Mouse (Mus musculus) intestine, postnatal 0 days (tissue): ENCODE measurements around the gene Card19. TPM values are rescaled to one million over a fixed set of nuclear protein-coding genes. Genes with fewer than 3 reads are reported as not detected.
A peak's percentile ranks its signal among the peaks of the same experiment; 100 is the strongest.

Experiments
- ATAC-seq: fragments of 200-750 bp; cut with Nextera tagmentation; 2 replicates; pipeline ENCODE4 v1.8.0; 2017; ENCODE audit warnings: mild to moderate bottlenecking, moderate TSS enrichment, moderate library complexity
- H3K27ac ChIP-seq: fragments of 300-500 bp; sonication (generic); 2 replicates; pipeline ENCODE4 v1.5.1; 2014; ENCODE audit warnings: mild to moderate bottlenecking, low read depth, low read length, moderate library complexity
- H3K27me3 ChIP-seq: fragments of 300-500 bp; sonication (generic); replicated peaks from 2 replicates; pipeline ENCODE4 v1.6.1; 2014; ENCODE audit warnings: low read length, mixed read lengths; ENCODE audit not compliant: control insufficient read depth, insufficient read depth
- H3K36me3 ChIP-seq: fragments of 300-500 bp; sonication (generic); 2 replicates; pipeline ENCODE4 v1.6.1; 2014; ENCODE audit warnings: mild to moderate bottlenecking, moderate library complexity; ENCODE audit not compliant: control insufficient read depth, insufficient read depth
- H3K4me1 ChIP-seq: fragments of 300-500 bp; sonication (generic); replicated peaks from 2 replicates; pipeline ENCODE4 v1.6.1; 2014; ENCODE audit warnings: antibody characterized with exemption, low read length, mixed read lengths; ENCODE audit not compliant: control insufficient read depth, insufficient read depth
- H3K4me2 ChIP-seq: fragments of 300-500 bp; sonication (generic); replicated peaks from 2 replicates; pipeline ENCODE4 v1.6.1; 2014; ENCODE audit warnings: low read depth, mild to moderate bottlenecking, moderate library complexity
- H3K4me3 ChIP-seq: fragments of 300-500 bp; sonication (generic); 2 replicates; pipeline ENCODE4 v1.5.1; 2014; ENCODE audit warnings: low read depth, low read length
- H3K9ac ChIP-seq: fragments of 300-500 bp; sonication (generic); 2 replicates; pipeline ENCODE4 v1.6.1; 2014; ENCODE audit warnings: mild to moderate bottlenecking, low read depth, low read length
- H3K9me3 ChIP-seq: fragments of 300-500 bp; sonication (generic); 2 replicates; pipeline ENCODE4 v1.6.1; 2016; ENCODE audit warnings: mixed run types; ENCODE audit not compliant: control insufficient read depth
- CTCF ChIP-seq: sonication (generic); IDR thresholded peaks from 2 replicates; pipeline ENCODE4 v1.5.1; 2016; ENCODE audit warnings: low read depth, mild to moderate bottlenecking, control low read depth, antibody characterized with exemption, moderate library complexity
- WGBS: fragments of 180-500 bp; shearing (Covaris S2); extraction: QIAGEN DNeasy Blood & Tissue Kit; methylation state at CpG from one replicate; pipeline ENCODE4 v1.1.7; 2014; 5-methylcytosine and 5-hydroxymethylcytosine counted together
- polyA plus RNA-seq: library from polyadenylated mRNA; unstranded; fragments of >200 nt; fragmentation: Nextera tagmentation; extraction: Ambion mirVana; gene quantifications from 2 replicates; pipeline ENCODE4 v1.2.1, GENCODE M21; 2015

Card19 gene
- polyA plus RNA-seq, 1 experiment from 2014 or later, result 117 TPM

DNA sequence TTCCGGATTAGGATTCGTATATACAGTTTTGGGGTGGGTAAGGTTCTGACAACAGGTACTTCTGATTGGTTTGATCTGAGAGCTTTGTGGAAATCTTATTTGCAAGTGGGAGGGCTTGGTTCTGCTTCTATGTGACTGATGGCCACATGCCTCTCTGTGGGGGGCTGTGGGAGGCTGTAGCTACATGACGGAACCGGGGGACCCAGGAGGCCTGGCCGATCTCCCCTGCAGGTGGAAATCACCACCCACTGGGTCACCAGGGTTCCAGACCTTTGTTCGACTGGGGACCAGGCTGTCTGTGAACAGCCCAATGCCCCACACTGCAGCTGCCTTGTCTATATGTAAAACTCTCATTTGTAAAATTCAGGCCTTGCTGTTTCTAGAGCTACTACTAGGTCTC, 8.9 kb upstream of the Card19 start:
- WGBS, result 57% methylated on average over 6 of the region's 6 CpGs
- Histone ChIP-seq H3K4me3 (no peak overlapping the region), H3K9me3 (0 out of 2 replicates have a peak, but pooled peaks cover 3% of the 10 kb centered on the region), H3K27me3 (no peaks in the 10 kb centered on the region; the same call in 1 of the 2 replicates), H3K9ac (0 out of 2 replicates have a peak overlapping the region, but pooled peaks have one; percentile 17), H3K4me1 (no peaks in the 10 kb centered on the region), H3K27ac (no peak overlapping the region), H3K36me3 (no peaks in the 10 kb centered on the region), H3K4me2 (no peak overlapping the region)
- TF ChIP-seq CTCF, result no peak
- ATAC-seq, result no peak

DNA sequence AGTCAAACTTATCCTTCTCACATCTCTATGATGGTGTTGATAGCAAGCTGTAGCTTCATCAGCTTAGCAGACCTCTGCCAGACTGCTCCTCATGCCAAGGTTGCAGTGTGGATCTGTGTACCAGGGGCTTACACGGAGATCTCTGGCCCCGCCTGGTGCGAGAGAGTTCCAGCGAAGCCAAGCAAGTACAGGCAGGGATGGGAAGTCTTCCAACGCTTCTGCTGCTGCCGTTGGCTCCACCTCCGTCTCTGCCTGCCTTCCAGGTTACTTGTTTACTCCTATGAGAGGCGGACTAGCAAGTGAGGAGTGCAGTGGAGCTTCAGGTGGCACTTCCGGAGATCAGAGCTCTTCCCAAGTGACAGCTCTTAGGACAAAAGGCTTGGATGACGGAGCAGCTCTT, 8.5 kb upstream of the Card19 start:
- no peak overlapping the region for H3K27ac ChIP-seq
- TF ChIP-seq CTCF, result no peak
- WGBS, result 15% methylated on average over 10 of the region's 10 CpGs
- H3K9ac ChIP-seq, result 0 out of 2 replicates have a peak overlapping the region, but pooled peaks have one; percentile 17
- no peaks in the 10 kb centered on the region for H3K4me1 ChIP-seq
- no peak overlapping the region for H3K4me3 ChIP-seq
- H3K27me3 ChIP-seq, result no peaks in the 10 kb centered on the region; the same call in 1 of the 2 replicates
- no peak overlapping the region for H3K4me2 ChIP-seq
- H3K9me3 ChIP-seq, result 0 out of 2 replicates have a peak, but pooled peaks cover 3% of the 10 kb centered on the region
- 0 out of 2 replicates have a peak, but pooled peaks have one; percentile 15 for ATAC-seq
- no peaks in the 10 kb centered on the region for H3K36me3 ChIP-seq

DNA sequence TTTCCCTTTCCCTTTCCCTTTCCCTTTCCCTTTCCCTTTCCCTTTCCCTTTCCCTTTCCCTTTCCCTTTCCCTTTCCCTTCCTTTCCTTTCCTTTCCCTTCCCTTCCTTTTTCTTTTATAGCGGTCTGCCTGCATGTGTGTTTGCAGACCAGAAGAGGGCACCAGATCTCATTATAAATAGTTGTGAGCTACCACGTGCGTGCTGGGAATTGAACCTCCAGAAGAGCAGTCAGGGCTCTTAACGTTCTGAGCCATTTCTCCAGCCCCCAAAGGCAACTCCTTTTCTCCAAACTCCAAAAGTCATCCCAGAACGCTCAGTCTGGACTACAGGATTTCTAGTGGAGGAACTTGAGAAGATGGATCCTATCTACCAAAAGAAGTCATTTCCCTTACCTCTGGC, 5.1 kb upstream of the Card19 start:
- Histone ChIP-seq H3K27ac (no peak overlapping the region), H3K27me3 (no peaks in the 10 kb centered on the region; the same call in 1 of the 2 replicates), H3K4me1 (peaks cover 6% of the 10 kb centered on the region; the same call in 1 of the 2 replicates), H3K36me3 (no peaks in the 10 kb centered on the region), H3K9me3 (0 out of 2 replicates have a peak, but pooled peaks cover 3% of the 10 kb centered on the region), H3K4me2 (no peak overlapping the region), H3K9ac (no peak overlapping the region), H3K4me3 (no peak overlapping the region)
- no peak for ATAC-seq
- 31% methylated on average over 5 of the region's 5 CpGs for WGBS
- TF ChIP-seq CTCF, result peak; percentile 43

DNA sequence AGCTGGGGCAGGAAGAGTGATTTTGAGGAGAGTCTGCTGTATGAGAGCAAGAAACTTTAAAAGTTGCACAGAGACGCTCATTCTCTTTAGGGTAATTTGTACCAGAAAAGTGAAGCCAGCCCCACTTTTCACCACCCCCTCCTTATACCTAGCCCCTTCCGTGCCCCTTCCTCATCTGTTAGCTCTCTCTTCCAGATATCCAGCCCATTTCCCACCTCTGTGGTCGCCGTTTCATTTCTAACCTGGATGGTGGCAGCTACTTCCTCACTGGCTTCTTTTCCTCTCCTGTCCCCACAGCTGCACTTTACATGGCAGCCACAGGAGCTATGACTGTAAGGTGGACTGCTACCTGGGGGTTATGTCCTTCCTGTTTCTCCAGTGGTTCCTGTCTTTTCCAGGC, 3.5 kb upstream of the Card19 start:
- Histone ChIP-seq H3K4me1 (peaks cover 6% of the 10 kb centered on the region; the same call in 1 of the 2 replicates), H3K27me3 (no peaks in the 10 kb centered on the region; the same call in 1 of the 2 replicates), H3K4me2 (no peak overlapping the region), H3K9ac (no peak overlapping the region), H3K36me3 (no peaks in the 10 kb centered on the region), H3K4me3 (no peak overlapping the region), H3K27ac (no peak overlapping the region), H3K9me3 (0 out of 2 replicates have a peak, but pooled peaks cover 3% of the 10 kb centered on the region)
- no peak for TF ChIP-seq CTCF
- no peak for ATAC-seq
- WGBS, result 83% methylated on average over 4 of the region's 4 CpGs

DNA sequence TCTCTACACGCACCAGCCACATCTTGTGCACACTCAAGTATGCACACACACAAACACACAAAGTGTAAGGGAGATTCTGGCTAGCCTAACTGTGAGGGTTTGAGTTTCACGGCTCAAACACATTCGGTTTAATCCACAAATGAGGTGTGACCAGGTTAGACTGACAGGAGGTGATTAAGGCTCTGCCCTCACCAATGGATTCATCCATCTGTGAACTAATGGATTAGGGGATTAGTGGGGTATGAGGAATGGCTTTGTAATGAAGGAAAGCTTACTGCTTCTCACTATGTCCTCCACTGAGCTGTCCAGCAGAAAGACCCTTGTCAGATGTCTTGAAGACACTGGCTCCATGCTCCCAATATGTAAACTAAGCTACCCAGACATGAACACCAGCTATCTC, 2.8 kb upstream of the Card19 start:
- H3K9ac ChIP-seq, result no peak overlapping the region
- 0 out of 2 replicates have a peak, but pooled peaks cover 3% of the 10 kb centered on the region for H3K9me3 ChIP-seq
- H3K27me3 ChIP-seq, result no peaks in the 10 kb centered on the region; the same call in 1 of the 2 replicates
- no peak for TF ChIP-seq CTCF
- H3K4me1 ChIP-seq, result peaks cover 12% of the 10 kb centered on the region
- no peak overlapping the region for H3K4me2 ChIP-seq
- 63% methylated on average over 3 of the region's 3 CpGs for WGBS
- H3K36me3 ChIP-seq, result no peaks in the 10 kb centered on the region
- ATAC-seq, result no peak
- H3K4me3 ChIP-seq, result no peak overlapping the region
- H3K27ac ChIP-seq, result no peak overlapping the region

DNA sequence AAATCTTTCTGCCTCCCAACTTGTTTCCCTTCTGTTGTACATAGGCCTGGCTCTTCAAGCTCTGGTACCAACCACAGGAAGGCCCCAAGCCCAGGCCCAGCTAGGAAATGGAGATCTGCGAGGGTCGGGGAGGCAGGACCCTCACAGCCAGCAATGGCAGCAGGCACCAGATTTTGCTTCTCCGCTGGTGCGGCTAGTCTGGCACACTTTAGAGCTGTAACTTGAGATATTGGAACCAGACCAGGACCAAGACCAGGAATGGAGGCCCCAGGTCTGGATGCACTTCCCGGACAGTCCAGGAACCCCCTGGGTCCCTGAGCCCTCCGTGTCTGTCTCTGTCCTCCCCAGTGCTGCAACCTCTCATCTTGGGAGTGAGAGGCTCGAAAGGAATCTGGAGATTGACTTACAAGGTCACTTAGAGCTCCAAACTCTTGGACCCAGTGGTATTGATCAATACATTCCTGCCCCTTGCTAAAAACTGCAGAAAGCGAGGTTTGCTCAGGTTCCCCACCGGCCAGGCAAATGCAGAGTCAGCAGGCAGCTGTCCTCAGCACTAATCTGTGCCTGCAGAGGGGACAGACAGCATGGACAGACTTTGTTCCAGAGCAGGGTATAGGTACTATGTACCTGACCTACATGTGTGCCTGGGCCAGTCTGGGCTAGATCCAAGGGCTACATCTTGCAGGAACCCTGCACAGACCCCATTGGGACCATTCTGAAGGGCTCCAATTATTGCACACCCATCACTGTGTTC, 1.1 kb upstream of the Card19 start:
- Histone ChIP-seq H3K27ac (no peak overlapping the region), H3K4me3 (no peak overlapping the region), H3K4me2 (no peak overlapping the region), H3K4me1 (peaks cover 13% of the 10 kb centered on the region), H3K9ac (no peak overlapping the region), H3K27me3 (no peaks in the 10 kb centered on the region), H3K9me3 (0 out of 2 replicates have a peak, but pooled peaks cover 3% of the 10 kb centered on the region), H3K36me3 (no peaks in the 10 kb centered on the region)
- 78% methylated on average over 9 of the region's 9 CpGs for WGBS
- TF ChIP-seq CTCF, result no peak
- ATAC-seq, result no peak
